Mouse (Mus musculus) liver, adult (tissue): ENCODE results near the gene Ash1l.

Source experiments
- GATA4 ChIP-seq: IDR thresholded peaks from 2 replicates; pipeline ENCODE4 v1.6.1; 2014; ENCODE audit warnings: mild to moderate bottlenecking, low read length; ENCODE audit not compliant: insufficient replicate concordance

Ash1l gene

DNA sequence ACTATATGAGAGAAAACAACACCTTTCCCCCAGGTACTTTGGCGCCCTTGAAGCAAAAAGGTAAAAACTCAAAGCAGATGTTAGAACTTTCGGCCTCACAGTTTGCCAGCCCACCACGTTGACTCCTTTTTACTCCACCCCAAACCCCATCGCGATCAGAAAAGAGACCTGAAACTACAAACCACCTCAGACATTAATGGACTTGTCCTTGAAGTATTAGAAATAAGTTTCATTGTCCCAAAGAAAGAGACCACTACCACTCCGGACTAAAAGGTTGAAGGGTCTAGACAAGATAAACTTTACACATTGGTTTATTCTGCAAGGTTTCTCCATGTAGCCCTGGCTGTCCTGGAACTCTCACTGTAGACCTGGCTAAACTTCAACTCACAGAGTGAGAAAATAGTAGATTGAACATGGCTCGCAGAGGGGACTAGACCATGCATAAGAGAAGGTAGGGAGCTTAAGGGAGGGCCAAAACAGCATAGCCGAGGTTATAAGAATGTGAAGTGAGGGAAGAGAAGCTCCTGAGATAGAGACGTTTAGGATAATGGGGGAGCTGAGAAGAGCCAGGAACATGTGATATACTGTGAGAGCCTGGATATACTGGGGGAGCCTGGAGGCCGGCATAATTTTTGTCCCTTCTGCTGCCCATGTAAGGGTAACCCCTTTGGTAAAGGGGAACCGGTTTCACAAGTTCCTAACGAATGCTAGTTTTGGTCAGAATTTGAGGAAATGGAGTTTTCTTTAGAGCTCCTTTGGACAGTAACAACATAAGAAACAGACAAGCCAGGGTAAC is 152.3 kb downstream of the Ash1l start:
- no peak for TF ChIP-seq GATA4

DNA sequence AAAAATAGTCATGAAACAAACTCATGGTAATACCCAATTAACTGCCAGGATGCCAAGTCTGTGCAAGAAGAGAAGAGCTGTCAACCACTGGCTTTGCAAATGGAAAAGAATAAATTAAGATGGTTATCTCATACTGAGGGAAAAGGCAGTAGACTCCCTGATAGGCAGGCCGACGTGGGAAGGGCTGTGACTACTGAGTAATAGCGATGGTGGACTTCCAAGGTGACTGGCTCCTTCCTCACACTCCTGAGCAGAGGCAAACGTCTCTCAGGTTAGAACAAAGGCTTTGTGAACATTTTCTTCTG is 152.8 kb downstream of the Ash1l start:
- TF ChIP-seq GATA4, result no peak

DNA sequence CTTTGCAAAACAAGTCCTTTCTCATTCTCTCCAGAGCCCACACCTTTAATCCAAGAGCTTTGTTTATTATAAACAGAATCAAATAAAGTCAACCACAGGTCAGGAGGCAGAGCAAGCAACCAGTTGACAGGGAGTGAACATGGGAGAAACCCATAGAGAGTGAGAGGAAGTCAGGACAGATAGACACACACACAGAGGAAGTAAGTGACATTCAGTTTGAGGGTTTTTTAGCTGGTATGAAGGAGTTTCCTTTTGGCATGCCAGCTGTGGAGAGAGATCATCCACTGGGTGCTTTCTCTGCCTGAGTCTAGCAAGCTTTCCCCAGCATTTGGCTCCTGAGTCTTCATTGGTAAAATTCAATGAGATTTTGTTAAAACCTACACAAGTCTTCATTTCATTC is 156.5 kb downstream of the Ash1l start:
- TF ChIP-seq GATA4, result no peak

DNA sequence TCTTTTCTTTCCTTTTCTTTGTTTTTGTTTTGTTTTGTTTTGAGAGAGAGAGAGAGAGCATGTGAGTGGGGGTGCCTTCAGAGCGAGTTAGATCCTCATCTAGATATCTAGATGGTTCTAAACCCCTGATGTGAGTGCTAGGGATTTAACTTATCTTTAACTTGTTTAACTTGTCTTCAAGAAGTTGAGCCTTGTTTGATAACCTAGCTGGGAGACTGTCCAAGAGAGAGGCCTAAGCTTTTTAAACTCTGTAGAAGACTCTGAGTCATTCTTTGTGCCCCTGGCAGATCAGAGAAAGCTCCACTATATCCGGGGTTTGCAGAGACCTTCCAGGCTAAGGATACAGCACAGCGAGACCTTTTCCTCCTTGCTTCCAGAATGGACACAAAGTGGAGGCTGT is 157.1 kb downstream of the Ash1l start:
- no peak for TF ChIP-seq GATA4

DNA sequence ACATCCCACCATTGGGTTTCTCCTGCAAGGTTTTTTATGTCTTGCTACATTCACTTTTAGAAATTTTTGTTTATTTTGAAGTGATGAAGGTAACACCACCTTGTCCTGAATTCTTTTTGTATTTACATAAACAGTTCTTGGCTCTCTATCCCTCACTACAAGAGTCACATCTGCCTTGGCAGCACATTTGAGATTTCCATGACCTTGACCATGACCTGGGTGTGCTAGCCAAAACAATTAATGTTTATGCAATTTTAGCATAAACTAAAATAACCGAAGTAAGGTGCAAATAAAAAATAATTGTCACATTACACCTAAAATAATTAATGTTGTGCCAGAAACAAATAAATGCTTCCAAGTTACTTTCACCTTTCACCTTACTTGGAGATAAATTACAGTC is 157.7 kb downstream of the Ash1l start:
- TF ChIP-seq GATA4, result no peak

DNA sequence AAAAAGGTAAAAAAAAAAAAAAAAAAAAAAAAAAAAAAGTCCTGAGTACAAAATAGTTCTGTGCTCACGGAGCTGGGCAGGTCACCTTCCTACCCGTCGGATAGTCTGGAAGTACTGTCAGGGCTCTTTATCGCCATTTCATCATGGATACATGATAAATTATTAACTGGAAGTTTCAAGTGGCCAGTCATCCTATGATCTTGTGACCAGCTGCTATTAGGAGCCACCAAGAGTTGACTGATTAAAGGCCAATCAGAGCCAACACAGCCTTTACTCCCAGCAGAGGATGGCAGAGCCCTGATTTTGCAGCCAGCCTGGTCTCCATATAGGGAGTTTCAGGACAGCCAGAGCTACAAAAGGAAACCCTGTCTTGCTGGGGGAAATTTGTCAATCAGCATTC is 162.6 kb downstream of the Ash1l start:
- TF ChIP-seq GATA4, result no peak

DNA sequence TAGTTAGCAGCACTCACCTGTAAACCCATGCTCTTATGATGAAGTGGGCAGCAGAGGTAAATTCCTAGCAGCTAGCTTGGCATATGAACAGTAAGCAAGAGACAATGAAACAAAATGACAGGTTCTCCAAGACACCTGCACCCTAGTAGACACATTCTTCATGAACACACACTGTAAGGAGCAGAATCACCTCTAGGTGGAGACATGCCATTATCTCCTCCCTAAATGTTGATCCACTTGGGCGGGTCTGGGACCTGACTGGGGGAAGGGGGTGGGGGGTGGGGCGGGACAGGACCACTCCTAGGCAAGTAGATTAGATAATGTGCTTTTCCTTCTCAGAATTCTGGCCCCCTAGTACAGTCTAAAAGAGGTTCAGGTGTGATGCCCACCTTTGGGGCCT is 165.1 kb downstream of the Ash1l start:
- no peak for TF ChIP-seq GATA4

DNA sequence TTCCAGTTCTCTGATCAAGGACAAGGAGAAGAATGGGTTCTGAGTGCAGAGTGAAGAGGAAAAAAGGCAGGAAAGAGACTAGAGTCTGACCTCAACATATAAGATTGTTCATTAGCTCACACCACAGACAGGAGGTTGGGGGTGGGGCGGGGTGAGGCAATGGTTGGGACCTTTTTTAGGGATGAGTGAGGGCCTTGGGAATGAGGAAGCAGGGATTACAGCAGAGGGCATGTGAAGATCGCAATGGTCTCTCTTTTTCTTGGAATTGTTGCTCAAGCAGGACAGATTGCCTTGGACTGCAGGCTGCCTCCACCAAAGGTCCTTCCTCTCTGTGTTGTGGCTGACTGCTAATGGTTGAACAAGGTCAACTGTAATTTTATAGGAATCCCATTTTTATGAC is 172.9 kb downstream of the Ash1l start:
- no peak for TF ChIP-seq GATA4

DNA sequence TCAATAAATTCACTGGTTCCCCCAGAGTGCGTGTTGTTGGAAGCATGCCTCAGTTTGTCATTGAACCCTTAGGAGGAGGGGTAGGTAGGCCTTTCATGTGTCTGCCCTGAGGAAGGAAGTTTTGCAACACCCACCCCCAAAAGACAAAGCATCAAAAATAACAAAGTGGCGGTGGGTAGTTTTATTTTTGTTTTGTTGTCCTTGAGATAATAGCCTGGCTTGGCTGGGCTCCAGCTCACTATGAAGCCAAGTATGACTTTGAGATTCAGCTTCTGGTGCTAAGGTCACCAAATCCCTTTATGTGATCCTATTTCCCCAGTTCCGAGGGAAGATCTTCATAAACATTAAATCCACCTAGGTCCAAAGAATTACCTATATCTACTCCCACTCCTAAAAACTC is 173.8 kb downstream of the Ash1l start:
- no peak for TF ChIP-seq GATA4

DNA sequence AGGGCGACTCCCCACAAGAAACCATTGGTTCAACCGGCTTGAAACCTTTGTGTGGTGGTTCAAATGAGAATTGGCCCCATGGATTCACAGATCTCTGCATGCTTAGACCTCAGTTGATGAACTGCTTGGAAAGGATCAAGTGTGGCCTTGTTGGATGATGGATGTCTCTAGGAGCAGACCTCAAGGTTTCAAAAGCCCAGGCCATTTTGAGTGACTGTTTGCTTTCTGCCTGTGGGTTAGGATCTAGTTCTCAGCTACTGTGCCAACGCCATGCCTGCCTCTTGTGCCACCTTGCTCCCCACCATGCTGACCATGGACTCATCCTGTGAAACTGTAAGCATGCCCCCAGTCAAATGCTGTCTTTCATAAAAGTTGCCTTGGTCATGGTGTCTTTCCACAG is 175.6 kb downstream of the Ash1l start:
- TF ChIP-seq GATA4, result no peak
